Mouse (Mus musculus) cerebellum, postnatal 10 days (tissue): ENCODE data around the gene Il12b.
A peak's percentile ranks its signal among the peaks of the same experiment; 100 is the strongest.

Source experiments
- DNase-seq, 2 experiments: peaks; one replicate each; pipeline ENCODE4 v3.0.0; 2021; ENCODE audit warnings: mixed read lengths in 2 of 2

Gene Il12b

GRCm38 (mm10) chr11:44399763-44400162, at the start of gene Il12b:
Gene Il12b (plus strand): TSS chr11:44400063.
- no peak for DNase-seq

DNA sequence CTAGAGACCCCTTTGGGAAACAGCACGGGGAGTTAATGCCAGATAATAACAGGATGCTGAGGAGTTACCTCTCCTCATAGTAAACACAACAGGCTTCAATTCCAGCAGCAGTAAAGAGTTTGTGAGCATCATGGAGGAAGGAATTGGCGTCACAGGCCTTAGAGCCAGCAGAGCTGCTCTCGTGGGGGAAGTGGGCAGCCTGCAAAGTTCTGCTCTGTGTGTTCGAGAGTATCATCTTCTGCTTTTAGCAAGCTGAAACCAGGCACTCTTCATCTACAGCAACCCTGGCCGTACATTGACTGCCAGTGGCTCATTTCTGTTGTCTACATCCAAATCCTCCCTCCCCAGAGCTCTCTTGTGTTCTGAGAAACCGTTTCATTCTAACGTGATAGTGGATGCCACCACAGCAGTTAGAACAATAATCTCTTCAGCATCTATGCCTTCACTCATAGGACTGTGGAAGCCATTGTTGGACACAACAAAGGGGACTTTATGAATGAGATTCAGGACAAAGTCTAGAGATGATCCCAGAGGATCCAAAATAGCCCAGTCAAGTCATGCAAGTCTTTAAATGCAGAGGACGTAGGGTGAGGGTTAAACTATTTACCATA, 44.9 kb upstream of the Il12b start:
- DNase-seq, result no peak

DNA sequence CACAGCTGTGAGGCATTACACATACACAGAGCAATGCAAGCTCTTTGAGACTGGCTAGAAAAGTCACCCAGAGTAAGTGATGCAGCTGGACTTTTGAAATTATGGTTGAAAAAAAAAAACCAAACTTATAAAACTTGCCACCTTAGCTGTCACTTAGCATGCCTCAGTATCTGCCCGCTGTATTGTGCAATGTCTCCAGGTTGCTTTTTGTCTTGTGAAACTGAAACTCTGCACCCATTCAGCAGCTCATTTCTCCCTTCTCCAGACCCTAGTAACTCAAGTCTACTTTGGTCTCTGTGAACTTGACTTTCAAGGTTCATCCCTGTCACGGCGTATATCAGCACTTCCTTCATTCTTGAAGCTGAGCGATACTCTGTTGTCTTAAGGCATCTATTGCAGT, 43.7 kb upstream of the Il12b start:
- no peak for DNase-seq

DNA sequence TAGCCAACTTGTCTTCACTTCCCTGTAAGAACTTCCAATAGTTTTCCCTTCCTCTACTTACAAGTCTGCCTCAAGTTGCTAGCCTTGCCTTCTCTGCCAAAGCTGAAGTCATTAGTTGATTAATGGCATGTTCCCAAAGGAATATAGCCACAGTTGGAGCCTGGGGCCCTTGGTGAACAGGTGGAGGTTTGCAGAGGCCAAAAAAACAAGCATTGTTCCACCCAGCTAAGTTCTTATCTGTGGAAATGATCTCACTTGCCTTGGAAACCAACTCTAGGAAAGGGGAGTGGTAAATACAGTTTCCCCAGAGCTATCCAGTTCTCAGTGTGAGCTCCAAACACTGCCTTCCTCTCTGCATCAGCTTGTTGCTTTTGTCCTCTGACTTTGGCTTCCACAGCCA, 35.3 kb upstream of the Il12b start:
- no peak for DNase-seq

DNA sequence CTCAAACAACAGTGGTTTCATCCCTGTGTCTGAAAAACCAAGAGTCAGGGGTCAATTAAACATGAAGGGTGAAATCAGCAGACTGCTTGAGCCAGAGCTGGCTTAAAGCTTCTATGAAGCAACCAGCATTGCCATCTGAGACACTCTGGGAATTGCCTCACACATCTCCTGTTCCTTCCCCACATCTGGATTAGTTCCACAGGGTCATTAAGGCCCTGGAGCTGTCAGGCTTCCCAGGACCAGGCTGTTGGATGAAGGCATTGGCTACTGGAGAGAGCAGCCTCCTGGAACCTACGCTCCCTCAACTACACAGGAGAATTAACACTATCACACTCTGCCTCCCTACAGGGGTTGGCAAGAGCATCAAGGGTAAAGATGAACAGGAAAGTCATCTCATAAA, 32.2 kb upstream of the Il12b start:
- no peak for DNase-seq

GRCm38 (mm10) chr11:44372856-44373255, 27.0 kb upstream of the Il12b start:
- DNase-seq, result no peak

GRCm38 (mm10) chr11:44377879-44378278, 22.0 kb upstream of the Il12b start:
- DNase-seq, result no peak

DNA sequence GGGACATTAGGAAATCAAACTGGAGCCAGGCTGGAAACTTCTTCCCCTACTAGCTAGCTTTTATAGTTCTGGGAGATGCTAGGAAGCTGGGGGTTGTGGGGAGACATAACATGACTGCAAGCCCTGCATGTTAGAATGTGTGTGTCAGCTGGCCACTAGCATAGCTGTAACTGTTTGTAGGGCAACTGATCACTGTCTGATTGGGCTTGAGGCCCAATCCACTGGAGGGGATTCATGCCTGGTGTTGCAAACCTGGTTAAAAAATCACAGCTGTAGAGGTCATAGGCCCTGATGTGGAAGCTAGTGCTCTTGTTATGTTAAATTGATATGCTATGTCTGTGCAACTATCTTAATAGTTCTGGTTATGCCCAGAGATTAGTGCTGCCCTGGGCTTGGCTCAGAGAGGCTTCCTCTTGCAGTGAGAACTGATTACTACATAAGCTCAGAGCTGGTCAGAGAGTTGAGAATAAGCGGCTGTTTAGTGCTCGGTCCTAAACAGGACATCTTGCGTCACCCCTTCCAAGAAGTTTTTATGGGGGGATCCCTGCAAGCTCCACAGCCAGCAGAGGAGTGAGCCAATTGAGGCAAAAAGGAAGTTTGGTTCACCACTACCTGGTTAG, 19.3 kb upstream of the Il12b start:
- no peak for DNase-seq

DNA sequence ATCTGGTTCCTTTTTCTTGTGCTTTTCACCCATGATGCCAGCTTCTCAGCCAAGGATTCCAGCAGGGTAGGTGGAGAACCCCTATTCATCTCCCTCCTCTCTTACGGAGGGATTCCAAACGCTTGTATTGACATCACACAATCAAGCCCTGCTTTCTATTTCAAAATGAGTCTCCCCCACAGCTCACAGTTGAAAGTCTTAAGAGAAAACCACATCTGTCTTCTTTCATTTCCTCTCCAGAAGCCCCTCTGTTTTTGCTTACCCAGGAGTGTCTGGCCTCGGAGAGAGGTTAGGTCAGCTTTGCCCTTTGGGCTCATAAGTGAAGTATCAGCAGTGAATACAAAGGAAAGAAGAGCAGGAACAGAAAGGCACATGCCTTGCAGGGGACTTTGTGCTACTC, 17.7 kb upstream of the Il12b start:
- no peak for DNase-seq

DNA sequence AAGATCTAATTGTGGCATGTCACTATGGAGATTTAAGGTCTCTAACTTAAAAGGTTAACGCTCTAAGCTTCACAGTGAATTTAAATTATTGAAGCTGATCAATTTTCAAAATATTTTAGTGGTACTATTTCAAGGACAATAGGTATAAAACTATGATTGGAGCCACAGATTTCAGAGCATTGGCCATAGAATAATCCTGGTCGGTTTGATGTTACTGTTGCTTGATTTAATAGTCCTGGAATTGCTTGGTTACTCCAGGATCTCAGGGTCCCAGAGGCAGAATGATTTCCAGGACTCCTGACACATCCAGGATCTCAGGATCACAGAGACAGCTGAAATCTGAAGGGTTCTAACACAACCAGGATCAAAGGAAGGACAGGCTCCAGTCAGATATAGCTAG, 12.8 kb upstream of the Il12b start:
- DNase-seq, result no peak

DNA sequence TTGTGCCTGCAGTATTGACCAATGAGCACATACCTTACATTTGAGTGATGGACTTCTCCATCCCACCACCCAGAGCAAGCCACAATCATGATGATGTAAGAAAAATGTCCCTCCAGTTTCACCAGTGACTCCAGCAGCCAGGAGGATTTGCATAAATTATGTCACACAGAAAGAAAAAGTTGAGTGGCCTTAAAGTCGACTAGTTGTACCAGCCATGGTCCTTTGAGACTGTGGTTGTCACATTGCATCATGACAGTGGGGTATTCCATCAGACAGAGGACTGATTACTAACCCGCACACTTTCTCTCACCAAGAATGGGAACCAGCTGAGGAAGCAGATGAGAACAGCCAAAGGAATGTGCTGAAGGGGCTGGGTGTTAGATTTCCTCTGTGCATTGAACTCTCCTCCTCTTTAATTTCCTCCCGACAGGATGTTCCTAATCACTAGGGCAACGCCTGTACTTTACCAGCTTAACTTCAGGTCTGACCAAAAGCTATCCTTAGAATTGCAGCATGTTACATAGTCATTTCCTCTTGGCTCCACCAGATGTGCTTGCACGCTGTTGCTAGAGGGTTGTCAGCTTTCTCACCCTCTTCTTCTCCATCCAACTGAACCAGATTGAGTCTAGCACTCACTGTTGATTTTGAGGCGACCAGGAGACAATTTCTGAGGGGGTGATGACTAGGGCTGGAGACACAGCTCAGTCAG, 9.7 kb upstream of the Il12b start:
- DNase-seq, result no peak

- DNase-seq, result no peak
These were observed 6.6 kb upstream of the Il12b start for GRCm38 (mm10) chr11:44393101-44393810.

DNA sequence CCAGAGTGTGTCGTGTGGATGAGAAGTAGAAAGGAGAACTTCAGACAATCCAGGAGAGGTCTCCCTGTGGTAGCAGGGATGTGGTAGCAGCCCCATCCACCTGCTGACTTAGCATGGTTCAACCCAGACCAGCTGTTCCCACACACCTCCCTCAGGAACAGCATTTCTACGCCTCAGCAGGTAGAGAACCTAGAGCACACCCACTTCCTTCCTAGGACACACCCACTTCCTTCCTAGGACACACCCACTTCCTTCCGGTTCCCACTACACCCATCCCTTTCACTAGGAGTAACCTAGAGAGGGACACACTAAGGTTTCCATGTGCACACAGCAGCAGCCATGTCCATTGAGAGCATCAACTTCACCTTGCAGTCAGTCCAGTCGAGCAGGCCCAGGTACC, 4.5 kb upstream of the Il12b start:
- no peak for DNase-seq

DNA sequence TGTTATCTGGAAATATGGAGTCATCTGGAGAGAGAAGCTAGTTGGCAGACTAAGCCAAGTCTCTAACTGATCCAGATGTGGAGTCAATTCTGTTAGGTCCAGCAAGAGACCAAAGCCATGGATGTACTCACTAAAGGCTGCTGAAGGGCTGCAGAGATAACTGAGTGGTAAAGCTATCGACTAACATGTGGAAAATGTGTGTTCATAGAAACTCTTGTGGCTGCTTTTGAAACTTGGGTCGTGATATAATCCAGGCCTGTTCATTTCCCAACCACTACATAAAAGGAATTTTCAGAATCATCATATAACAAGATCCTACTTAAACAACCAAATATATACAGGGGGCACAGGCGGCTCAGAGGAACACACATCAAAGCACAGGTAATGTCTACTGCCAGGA, 2.3 kb upstream of the Il12b start:
- DNase-seq, result no peak

GRCm38 (mm10) chr11:44398356-44398755, 1.5 kb upstream of the Il12b start:
- DNase-seq, result no peak

DNA sequence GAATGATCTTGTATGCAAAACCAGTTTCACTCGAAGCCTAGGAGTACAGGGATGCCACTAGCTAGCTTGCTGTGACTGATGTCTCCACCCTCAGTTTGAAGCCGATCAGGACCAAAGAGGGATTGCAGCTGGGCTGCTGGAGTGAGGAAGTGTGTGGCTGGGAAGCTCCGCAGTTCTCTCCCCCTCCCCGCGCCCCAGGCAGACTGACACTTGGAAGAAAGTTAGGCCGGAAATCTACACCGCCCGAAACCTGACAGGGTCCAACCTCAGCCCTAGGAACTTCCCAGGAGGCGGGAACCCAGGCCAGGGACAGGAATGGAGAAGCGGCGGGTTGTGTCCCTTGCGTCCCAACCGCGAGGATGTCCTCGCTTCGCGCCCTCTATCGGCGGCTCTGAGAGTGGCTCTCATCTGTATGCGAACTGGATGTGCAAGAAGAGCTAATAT, 1.1 kb upstream of the Il12b start:
- peak; percentile 87 to 88 for DNase-seq

- peak; percentile 95 to 97 for DNase-seq
These were observed 2.0 kb downstream of the Il12b start for GRCm38 (mm10) chr11:44401635-44402548.

GRCm38 (mm10) chr11:44405113-44405512, 5.2 kb downstream of the Il12b start:
- no peak for DNase-seq

DNA sequence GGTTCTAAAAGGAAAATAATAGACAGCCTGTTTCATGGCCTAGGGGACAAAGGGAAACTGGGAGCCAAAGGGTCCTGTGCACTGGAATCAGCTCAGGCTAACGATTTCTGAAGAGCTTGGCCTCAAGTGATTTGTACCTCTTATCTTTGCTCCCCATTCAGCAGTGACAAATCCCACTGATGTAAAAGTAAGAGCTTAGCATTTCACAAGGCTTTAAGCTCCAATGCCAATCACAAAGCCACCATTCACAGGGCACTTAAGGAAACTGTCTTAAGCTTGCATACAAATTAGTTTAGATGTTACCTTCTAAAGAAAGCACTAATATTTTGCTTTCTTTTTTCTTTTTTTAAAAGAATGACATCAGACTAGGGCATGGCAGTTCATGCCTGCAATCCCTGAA, 6.1 kb downstream of the Il12b start:
- no peak for DNase-seq

GRCm38 (mm10) chr11:44406457-44406856, 6.6 kb downstream of the Il12b start:
- DNase-seq, result peak; percentile 37 to 48

DNA sequence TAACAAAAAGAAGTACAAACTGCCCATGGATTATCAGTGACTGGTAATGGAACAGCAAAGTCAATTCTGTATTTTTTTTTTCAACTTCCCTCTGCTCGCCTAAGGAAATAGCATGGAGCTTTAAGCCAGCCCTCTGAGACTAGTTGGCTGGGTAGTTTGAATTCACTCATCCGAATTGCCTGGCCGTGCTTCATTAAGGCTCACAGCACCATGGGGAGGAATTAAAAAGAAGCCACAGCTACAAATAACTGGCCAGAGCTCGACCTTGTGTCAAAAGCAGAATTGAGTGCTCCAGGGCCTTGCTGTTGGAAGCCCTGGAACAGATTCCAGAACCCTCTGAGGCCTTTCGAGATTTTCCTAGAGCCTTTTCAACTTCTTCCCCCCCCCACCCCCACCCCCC, 8.8 kb downstream of the Il12b start:
- DNase-seq, result peak in 1 of 2 experiments; percentile 23

- DNase-seq, result no peak
These were observed 10.6 kb downstream of the Il12b start for GRCm38 (mm10) chr11:44410413-44410812.

DNA sequence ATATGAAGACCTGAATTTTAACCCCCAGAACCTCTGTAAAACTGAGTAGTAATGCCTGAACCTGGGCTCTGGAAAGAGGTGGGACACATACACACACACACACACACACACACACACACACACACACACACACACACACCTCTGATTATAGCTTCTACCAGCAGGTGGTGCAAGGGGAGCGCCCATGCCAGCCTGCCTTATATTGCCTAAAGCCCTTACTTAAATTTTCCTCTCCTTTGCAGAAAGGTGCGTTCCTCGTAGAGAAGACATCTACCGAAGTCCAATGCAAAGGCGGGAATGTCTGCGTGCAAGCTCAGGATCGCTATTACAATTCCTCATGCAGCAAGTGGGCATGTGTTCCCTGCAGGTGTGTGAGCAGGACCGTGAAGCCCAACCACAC, 12.4 kb downstream of the Il12b start:
- no peak for DNase-seq
